ENCODE assay signal across 1 mouse cellular context in genomic region chr5:113469231-113469630, GRCm38 (mm10).
TF ChIP-seq lines count a peak whose summit lies in the region.

No protein-coding gene starts in this region.

TF ChIP-seq in CH12.LX, 34 proteins besides CTCF, POLR2A, EP300 and RAD21:
- peak; percentile 64; the same call in 1 of the 2 replicates for TF ChIP-seq MAX (IDR thresholded peaks at IDR 0.05; ENCODE audit: low read length)
- TF ChIP-seq HCFC1 (IDR thresholded peaks at IDR 0.05; ENCODE audit: low read depth, low read length) = no peak
- TF ChIP-seq USF2 (conservative IDR thresholded peaks at IDR 0.05; ENCODE audit: low read depth, low read length) = peak; percentile 90
- no peak for TF ChIP-seq JUND (conservative IDR thresholded peaks at IDR 0.05; ENCODE audit: low read depth, low read length)
- peak; percentile 67 for TF ChIP-seq USF1 (IDR thresholded peaks at IDR 0.05; ENCODE audit: low read depth, low read length)
